ENCODE assay signal across 8 mouse cellular contexts in genomic region chr17:71003112-71003511, GRCm38 (mm10). TPM values are rescaled to one million over a fixed set of nuclear protein-coding genes. Genes with fewer than 3 reads are reported as not detected.
DNase-seq lines count a peak whose midpoint lies in the region; ATAC-seq and TF ChIP-seq lines count a peak whose summit lies in the region.

No protein-coding gene starts in this region.

- H3K4me2 ChIP-seq in neural tube, embryonic 12.5 days (replicated peaks): peak overlapping the region; percentile 68
- H3K4me2 ChIP-seq in liver, embryonic 12.5 days: peak overlapping the region; percentile 75
- H3K4me2 ChIP-seq in stomach, postnatal 0 days (replicated peaks; ENCODE audit: low read depth): peak overlapping the region; percentile 43

- peaks cover 36% of the 10 kb centered on the region for H3K4me1 ChIP-seq in erythroblast, embryonic 14.5 days (ENCODE audit: control insufficient read depth)
- peaks cover 18% of the 10 kb centered on the region; the same call in 1 of the 2 replicates for H3K4me1 ChIP-seq in neural tube, embryonic 12.5 days
- H3K4me1 ChIP-seq in liver, embryonic 12.5 days: peaks cover 43% of the 10 kb centered on the region
- peaks cover 2% of the 10 kb centered on the region; the same call in 1 of the 2 replicates for H3K4me1 ChIP-seq in stomach, postnatal 0 days (replicated peaks; ENCODE audit: control insufficient read depth, insufficient read depth)

- H3K27me3 ChIP-seq in erythroblast, embryonic 14.5 days (ENCODE audit: control insufficient read depth): no peaks in the 10 kb centered on the region
- no peaks in the 10 kb centered on the region for H3K27me3 ChIP-seq in neural tube, embryonic 12.5 days (replicated peaks)
- no peaks in the 10 kb centered on the region for H3K27me3 ChIP-seq in liver, embryonic 12.5 days (replicated peaks)
- H3K27me3 ChIP-seq in stomach, postnatal 0 days (ENCODE audit: control insufficient read depth, insufficient read depth, low read length): no peaks in the 10 kb centered on the region

- no peak for DNase-seq in neural tube, embryonic 10.5 days (ENCODE audit: extremely low spot score, low spot score)
- no peak for DNase-seq in stomach, postnatal 0 days (ENCODE audit: low spot score)
- DNase-seq in B cell, adult 2 months: no peak
- DNase-seq in urinary bladder, adult 18-20 months (ENCODE audit: low spot score in 2 of 2): no peak

- WGBS in neural tube, embryonic 12.5 days: 68% methylated on average over 4 of the region's 4 CpGs
- 58% methylated on average over 4 of the region's 4 CpGs for WGBS in liver, embryonic 12.5 days (ENCODE audit: insufficient replicate concordance)
- WGBS in stomach, postnatal 0 days: 36% methylated on average over 4 of the region's 4 CpGs

- ATAC-seq in erythroblast, adult 5-6 weeks (replicated peaks; ENCODE audit: low FRiP score, poor library complexity, severe bottlenecking): no peak
- no peak for ATAC-seq in neural tube, embryonic 12.5 days (ENCODE audit: low FRiP score, low read depth)
- ATAC-seq in liver, embryonic 12.5 days: no peak
- no peak for ATAC-seq in stomach, postnatal 0 days (ENCODE audit: low FRiP score, low TSS enrichment)

- TF ChIP-seq CTCF in stomach, postnatal 0 days (IDR thresholded peaks at IDR 0.05; ENCODE audit: low read depth): no peak

- peaks cover 15% of the 10 kb centered on the region for H3K36me3 ChIP-seq in erythroblast, embryonic 14.5 days (ENCODE audit: control insufficient read depth)
- no peaks in the 10 kb centered on the region for H3K36me3 ChIP-seq in neural tube, embryonic 12.5 days
- peaks cover 13% of the 10 kb centered on the region for H3K36me3 ChIP-seq in liver, embryonic 12.5 days
- H3K36me3 ChIP-seq in stomach, postnatal 0 days (ENCODE audit: control insufficient read depth, insufficient read depth, low read length): no peaks in the 10 kb centered on the region

- peak overlapping the region; percentile 95 for H3K4me3 ChIP-seq in erythroblast, embryonic 14.5 days (replicated peaks)
- H3K4me3 ChIP-seq in neural tube, embryonic 12.5 days: peak overlapping the region; percentile 89; the same call in 1 of the 2 replicates
- peak overlapping the region; percentile 85 for H3K4me3 ChIP-seq in liver, embryonic 12.5 days
- peak overlapping the region; percentile 95 for H3K4me3 ChIP-seq in stomach, postnatal 0 days (ENCODE audit: low read depth, low read length)

- TF ChIP-seq EP300 in stomach, postnatal 0 days (optimal IDR thresholded peaks at IDR 0.05): no peak

- H3K27ac ChIP-seq in neural tube, embryonic 12.5 days: no peak overlapping the region
- peak overlapping the region; percentile 99 for H3K27ac ChIP-seq in liver, embryonic 12.5 days
- H3K27ac ChIP-seq in stomach, postnatal 0 days (replicated peaks): peak overlapping the region; percentile 100

- no peaks in the 10 kb centered on the region for H3K9me3 ChIP-seq in erythroblast, embryonic 14.5 days (ENCODE audit: control insufficient read depth, low read length)
- H3K9me3 ChIP-seq in neural tube, embryonic 12.5 days: no peaks in the 10 kb centered on the region
- H3K9me3 ChIP-seq in liver, embryonic 12.5 days (replicated peaks): no peaks in the 10 kb centered on the region
- H3K9me3 ChIP-seq in stomach, postnatal 0 days (ENCODE audit: control insufficient read depth, low read length): no peaks in the 10 kb centered on the region

- no peak overlapping the region for H3K9ac ChIP-seq in neural tube, embryonic 12.5 days
- peak overlapping the region; percentile 96 for H3K9ac ChIP-seq in liver, embryonic 12.5 days
- H3K9ac ChIP-seq in stomach, postnatal 0 days (ENCODE audit: low read length): peak overlapping the region; percentile 56

RNA-seq across cellular contexts. Expression of gene Myl12a, which starts 0.4 kb away (rescaled TPM):
- polyA plus RNA-seq in erythroblast, embryonic 14.5 days (2012): 1.8 and 3.5 TPM in 2 replicates
- total RNA-seq in erythroblast, adult 5-6 weeks (2015; ENCODE audit: low replicate concordance): 113 and 151 TPM in 2 replicates
- 44.5 and 50.0 TPM in 2 replicates for total RNA-seq in erythroblast, adult 5-6 weeks (2017; ENCODE audit: low replicate concordance)
- 289 and 292 TPM in 2 replicates for polyA plus RNA-seq in neural tube, embryonic 12.5 days (2016; fragmentation: Nextera tagmentation; extraction: Ambion mirVana)
- polyA plus RNA-seq in liver, embryonic 12.5 days (2016; fragmentation: Nextera tagmentation; extraction: Ambion mirVana): 292 TPM in 2 replicates
- 497 and 534 TPM in 2 replicates for polyA plus RNA-seq in stomach, postnatal 0 days (2015; fragmentation: Nextera tagmentation; extraction: Ambion mirVana)

RNA-seq across cellular contexts. Expression of gene Myom1, which starts 0.7 kb away (rescaled TPM):
- polyA plus RNA-seq in erythroblast, embryonic 14.5 days (2012): 0.03 TPM in 1 of 2 replicates, not detected in the other
- not detected in 2 replicates for total RNA-seq in erythroblast, adult 5-6 weeks (2015; ENCODE audit: low replicate concordance)
- 0.34 and 1.1 TPM in 2 replicates for total RNA-seq in erythroblast, adult 5-6 weeks (2017; ENCODE audit: low replicate concordance)
- 2.8 and 4.7 TPM in 2 replicates for polyA plus RNA-seq in neural tube, embryonic 12.5 days (2016; fragmentation: Nextera tagmentation; extraction: Ambion mirVana)
- 3.5 and 3.9 TPM in 2 replicates for polyA plus RNA-seq in liver, embryonic 12.5 days (2016; fragmentation: Nextera tagmentation; extraction: Ambion mirVana)
- polyA plus RNA-seq in stomach, postnatal 0 days (2015; fragmentation: Nextera tagmentation; extraction: Ambion mirVana): 9.6 and 9.8 TPM in 2 replicates

Comparison
In these comparisons a context has a peak if more than half of its experiments do, and no peak if none do; other contexts are left out.
1. RNA of gene Myl12a, which starts 0.4 kb away (polyA plus RNA-seq): 497 to 534 TPM in stomach, postnatal 0 days, 289 to 292 TPM in neural tube, embryonic 12.5 days and 292 TPM in liver, embryonic 12.5 days; 1.8 to 3.5 TPM in erythroblast, embryonic 14.5 days; every median in the first group is over 10 times any median in the second.
2. Peak in every context shown above with its lines, with median percentiles within 50 percentile points of each other: H3K4me3 ChIP-seq and H3K4me2 ChIP-seq.